Mouse (Mus musculus): ENCODE measurements around the gene Mmrn2. TPM values are rescaled to one million over a fixed set of nuclear protein-coding genes. Genes with fewer than 3 reads are reported as not detected.
A peak's percentile ranks its signal among the peaks of the same experiment; 100 is the strongest.
"Not testable (repeated sequence)": the region's sequence is repeated elsewhere in the genome, so short reads cannot be mapped to it uniquely, and the experiment has no call there.

Mmrn2 gene
- polyA plus RNA-seq, 2 experiments from 2014 or later, result not detected

GRCm38 (mm10) chr14:34362726-34363445 is 12.4 kb upstream of the Mmrn2 start:
- ATAC-seq, result peak; percentile 54

- peak; percentile 81 for ATAC-seq
Measured at GRCm38 (mm10) chr14:34363490-34364253, 11.6 kb upstream of the Mmrn2 start.

- ATAC-seq, result not testable (repeated sequence)
Measured at GRCm38 (mm10) chr14:34364254-34365146, 10.8 kb upstream of the Mmrn2 start.

- no peak for ATAC-seq
Measured at GRCm38 (mm10) chr14:34365147-34365507, 10.1 kb upstream of the Mmrn2 start.

GRCm38 (mm10) chr14:34370203-34370602 is 5.1 kb upstream of the Mmrn2 start:
- ATAC-seq, result no peak

GRCm38 (mm10) chr14:34370921-34371320 is 4.3 kb upstream of the Mmrn2 start:
- no peak for ATAC-seq

- no peak for ATAC-seq
Measured at GRCm38 (mm10) chr14:34371763-34372162, 3.5 kb upstream of the Mmrn2 start.

- no peak for ATAC-seq
Measured at GRCm38 (mm10) chr14:34372646-34373045, 2.6 kb upstream of the Mmrn2 start.

GRCm38 (mm10) chr14:34373581-34373980 is 1.7 kb upstream of the Mmrn2 start:
- no peak for ATAC-seq

GRCm38 (mm10) chr14:34374577-34374976 is 688 bp upstream of the Mmrn2 start, which contains the start of gene Sncg:
TSS of gene Sncg (minus strand) at chr14:34374789.
- no peak for ATAC-seq

- ATAC-seq, result no peak
Measured at GRCm38 (mm10) chr14:34375941-34376340, 676 bp downstream of the Mmrn2 start.

GRCm38 (mm10) chr14:34377121-34377520 is 1.9 kb downstream of the Mmrn2 start:
- ATAC-seq, result no peak

- ATAC-seq, result no peak
Measured at GRCm38 (mm10) chr14:34378560-34379331, 3.5 kb downstream of the Mmrn2 start.

- no peak for ATAC-seq
Measured at GRCm38 (mm10) chr14:34382921-34383704, 7.8 kb downstream of the Mmrn2 start.

- no peak for ATAC-seq
Measured at GRCm38 (mm10) chr14:34393295-34393694, 18.0 kb downstream of the Mmrn2 start.

GRCm38 (mm10) chr14:34397871-34398270 is 22.6 kb downstream of the Mmrn2 start:
- no peak for ATAC-seq

GRCm38 (mm10) chr14:34398901-34399300 is 23.6 kb downstream of the Mmrn2 start:
- ATAC-seq, result no peak

- ATAC-seq, result no peak
Measured at GRCm38 (mm10) chr14:34399301-34399700, 24.0 kb downstream of the Mmrn2 start.

GRCm38 (mm10) chr14:34400021-34400420 is 24.8 kb downstream of the Mmrn2 start:
- ATAC-seq, result no peak

GRCm38 (mm10) chr14:34401135-34401534 is 25.9 kb downstream of the Mmrn2 start:
- ATAC-seq, result peak; percentile 82

- no peak for ATAC-seq
Measured at GRCm38 (mm10) chr14:34402871-34403270, 27.6 kb downstream of the Mmrn2 start.

Data from activated CD4-positive, CD25-positive, alpha-beta regulatory T cell, adult 4 months (primary cell).